Mouse (Mus musculus) cortical plate, adult 2 months (tissue): Measurements from ENCODE around the gene Gale.

ENCODE experiments used
- CTCF ChIP-seq: fragments of 200-500 bp; IDR thresholded peaks from 2 replicates; pipeline ENCODE4 v1.5.1; 2011; ENCODE audit warnings: mild to moderate bottlenecking, control low read depth, low read length; ENCODE audit not compliant: insufficient read depth; ENCODE audit errors: extremely low read depth
- POLR2A ChIP-seq: fragments of 200-500 bp; IDR thresholded peaks from 2 replicates; pipeline ENCODE4 v1.6.1; 2011; ENCODE audit warnings: mild to moderate bottlenecking, low read length, control low read depth; ENCODE audit not compliant: insufficient read depth; ENCODE audit errors: extremely low read depth

DNA sequence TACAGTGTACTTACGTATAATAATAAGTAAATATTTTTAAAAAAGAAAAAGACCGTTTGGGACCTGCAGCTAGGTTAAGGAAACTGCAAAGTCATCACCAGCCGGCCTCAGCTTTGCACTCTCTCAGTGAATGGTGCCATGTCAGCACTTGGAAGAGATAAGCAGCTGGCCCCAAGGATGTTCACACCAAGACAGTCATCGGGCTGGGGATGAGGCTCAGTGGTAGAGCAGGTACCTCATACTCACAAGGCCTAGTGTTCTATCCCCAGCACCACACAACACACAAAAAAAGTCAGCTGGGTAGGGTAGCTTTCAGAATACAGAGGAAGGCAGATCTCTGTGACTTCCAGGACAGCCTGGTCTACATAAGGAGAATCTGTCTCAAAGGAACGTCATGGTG is 21.7 kb downstream of the Gale start:
- TF ChIP-seq CTCF = no peak
- TF ChIP-seq POLR2A = no peak
